Mouse (Mus musculus) heart, postnatal 0 days (tissue): ENCODE data around the gene Prr13.

Source experiments
- CTCF ChIP-seq: IDR thresholded peaks from 2 replicates; pipeline ENCODE4 v1.5.1; 2016; ENCODE audit warnings: antibody characterized with exemption, control low read depth, low read depth
- EP300 ChIP-seq: IDR thresholded peaks from 2 replicates; pipeline ENCODE4 v1.6.1; 2016; ENCODE audit warnings: antibody characterized with exemption, low read depth

GRCm38 (mm10) chr15:102500479-102500878, 41.7 kb downstream of the Prr13 start:
- no peak for TF ChIP-seq CTCF
- TF ChIP-seq EP300, result no peak
